Mouse (Mus musculus) adrenal gland, adult 18-20 months (tissue): ENCODE measurements at regions not wholly inside any gene's neighbourhood (a gene's known extent, or its start where the extent isn't known, plus 50 kb on each side); places are given as distances from the start of the nearest gene placed in this dataset.
A peak's percentile ranks its signal among the peaks of the same experiment; 100 is the strongest.
"Not testable (repeated sequence)": the region's sequence is repeated elsewhere in the genome, so short reads cannot be mapped to it uniquely, and the experiment has no call there.

ENCODE experiments used
- DNase-seq, 2 experiments: peaks; one replicate each; pipeline ENCODE4 v3.0.0; 2021 to 2022; ENCODE audit warnings: low spot score in 2 of 2

GRCm38 (mm10) chr1:29737062-29737461 lies 957.0 kb upstream of the Gm597 start:
- not testable (repeated sequence) for DNase-seq

DNA sequence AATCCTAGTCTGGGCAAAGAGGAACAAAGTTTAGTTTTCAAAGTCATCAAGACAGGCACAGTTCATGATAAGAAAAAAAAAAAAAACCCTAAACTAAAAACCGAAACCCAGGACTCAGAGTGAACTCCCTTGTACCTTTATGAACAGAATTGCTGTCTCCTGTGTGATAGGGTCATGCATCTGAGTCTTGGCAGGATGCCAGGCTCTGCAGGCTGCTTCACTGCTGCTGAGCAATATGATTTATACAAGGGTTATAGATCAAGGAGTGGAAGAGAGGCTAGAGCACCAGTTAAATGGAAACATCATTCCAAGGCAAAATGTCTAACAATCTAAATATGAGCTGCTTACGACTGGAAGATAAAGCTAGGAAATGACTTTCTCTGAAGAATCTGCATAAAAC lies 951.9 kb upstream of the Gm597 start:
- DNase-seq = peak; percentile 20 to 24
